Mouse (Mus musculus) adrenal gland, adult 18-20 months (tissue): ENCODE measurements around the gene Hpd. TPM values are rescaled to one million over a fixed set of nuclear protein-coding genes. Genes with fewer than 3 reads are reported as not detected.

Experiments
- DNase-seq, 2 experiments: peaks; one replicate each; pipeline ENCODE4 v3.0.0; 2021 to 2022; ENCODE audit warnings: low spot score in 2 of 2
- total RNA-seq, 2 experiments: library from RNA; stranded (reverse); gene quantifications; 1 replicate in 1 of 2; 2 replicates in 1 of 2; pipeline ENCODE4 v1.2.3; 2021

Gene Hpd
- total RNA-seq, 2 experiments from 2014 or later, result 1.2 to 3.6 TPM

DNA sequence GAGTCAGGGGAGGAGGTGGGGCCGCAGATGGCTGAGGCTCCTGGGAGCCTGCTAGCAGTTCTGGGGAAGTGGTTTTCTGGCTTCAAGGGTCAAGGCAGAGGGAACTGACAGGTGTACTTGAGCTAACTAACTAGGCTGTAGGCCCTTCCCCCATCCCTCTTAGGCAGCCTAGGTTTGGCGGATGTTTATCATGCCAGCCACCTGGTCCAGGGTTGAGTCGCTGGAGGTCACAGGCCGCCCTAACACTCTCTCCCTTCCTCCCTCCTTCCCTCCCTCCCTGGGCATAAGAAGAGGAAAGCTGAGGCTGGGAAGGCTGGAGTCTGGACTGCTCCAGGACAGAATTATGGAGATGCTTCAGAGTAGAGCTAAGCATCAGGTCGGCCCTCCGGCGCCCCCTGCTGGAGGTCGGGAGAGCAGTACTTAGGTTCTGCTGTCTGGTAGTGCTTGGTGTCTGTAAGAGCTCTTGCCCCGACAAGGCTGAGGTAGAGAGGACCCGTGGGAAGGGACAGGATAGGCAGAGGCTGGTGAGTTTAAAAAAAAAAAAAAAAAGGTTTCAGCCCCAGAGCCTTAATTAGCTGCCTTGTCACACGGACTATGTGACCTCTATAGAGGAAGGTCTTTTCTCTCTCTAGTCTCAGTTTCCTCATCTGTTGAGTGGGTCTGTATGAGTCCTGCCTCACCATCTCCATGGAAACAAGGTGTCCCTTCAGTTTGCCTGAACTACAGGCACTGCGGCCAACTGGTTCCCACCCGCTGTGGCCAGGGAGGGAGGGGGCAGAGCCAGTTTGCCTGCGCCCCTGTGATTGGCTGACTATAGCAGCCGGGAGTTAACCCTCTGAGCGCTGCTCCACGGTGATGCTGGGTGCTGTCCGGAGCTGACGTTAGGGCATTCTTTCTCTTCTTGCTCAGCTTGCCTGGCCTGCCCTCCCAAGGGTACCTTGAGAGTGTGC, 32.8 kb downstream of the Hpd start:
- peak; percentile 93 to 94 for DNase-seq

DNA sequence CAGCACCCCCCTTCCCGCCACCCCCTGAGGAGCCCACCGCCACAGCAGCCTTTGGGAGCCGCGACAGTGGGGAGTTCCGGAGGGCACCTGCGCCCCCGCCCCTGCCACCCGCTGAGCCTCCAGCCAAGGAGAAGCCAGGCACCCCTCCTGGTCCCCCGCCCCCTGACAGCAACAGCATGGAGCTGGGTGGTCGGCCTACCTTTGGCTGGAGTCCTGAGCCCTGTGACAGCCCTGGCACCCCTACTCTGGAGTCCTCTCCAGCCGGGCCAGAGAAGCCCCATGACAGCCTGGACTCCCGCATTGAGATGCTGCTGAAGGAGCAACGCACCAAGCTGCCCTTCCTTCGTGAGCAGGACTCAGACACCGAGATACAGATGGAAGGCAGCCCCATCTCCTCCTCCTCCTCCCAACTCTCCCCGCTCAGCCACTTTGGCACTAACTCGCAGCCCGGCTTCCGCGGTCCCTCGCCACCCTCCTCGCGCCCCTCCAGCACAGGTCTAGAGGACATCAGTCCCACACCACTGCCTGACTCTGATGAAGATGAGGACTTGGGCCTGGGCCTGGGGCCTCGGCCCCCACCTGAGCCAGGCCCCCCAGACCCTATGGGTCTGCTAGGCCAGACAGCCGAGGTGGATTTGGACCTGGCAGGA, 34.3 kb downstream of the Hpd start:
- DNase-seq, result no peak

DNA sequence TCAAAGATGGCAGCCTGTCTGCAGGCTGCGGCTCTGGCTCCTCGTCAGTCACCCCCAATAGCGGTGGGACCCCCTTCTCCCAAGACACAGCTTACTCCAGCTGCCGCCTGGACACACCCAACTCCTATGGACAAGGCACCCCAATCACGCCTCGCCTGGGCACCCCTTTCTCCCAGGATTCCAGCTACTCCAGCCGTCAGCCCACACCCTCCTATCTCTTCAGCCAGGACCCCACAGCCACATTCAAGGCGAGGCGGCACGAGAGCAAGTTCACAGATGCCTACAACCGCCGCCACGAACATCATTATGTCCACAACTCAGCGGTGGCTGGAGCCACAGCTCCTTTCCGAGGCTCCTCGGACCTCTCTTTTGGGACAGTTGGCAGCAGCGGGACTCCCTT, 35.0 kb downstream of the Hpd start:
- no peak for DNase-seq

DNA sequence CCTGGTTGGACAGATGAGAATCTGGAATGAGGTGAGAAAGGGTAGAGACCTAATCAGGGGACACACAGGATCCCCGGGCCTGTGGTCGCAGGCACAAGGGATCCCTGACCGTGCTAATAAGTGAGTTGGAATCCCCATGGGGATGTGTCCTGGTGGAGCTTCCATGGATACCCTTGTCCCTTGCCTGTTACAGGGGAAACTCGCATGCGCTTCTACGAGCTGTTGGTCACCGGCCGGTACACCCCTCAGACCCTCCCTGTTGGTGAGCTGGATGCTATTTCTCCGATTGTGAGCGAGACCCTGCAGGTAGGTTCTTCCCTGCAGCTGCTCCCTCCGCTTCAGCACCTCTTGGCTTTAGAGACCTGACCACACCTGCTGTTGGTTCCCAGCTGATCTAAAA, 36.2 kb downstream of the Hpd start:
- no peak for DNase-seq

DNA sequence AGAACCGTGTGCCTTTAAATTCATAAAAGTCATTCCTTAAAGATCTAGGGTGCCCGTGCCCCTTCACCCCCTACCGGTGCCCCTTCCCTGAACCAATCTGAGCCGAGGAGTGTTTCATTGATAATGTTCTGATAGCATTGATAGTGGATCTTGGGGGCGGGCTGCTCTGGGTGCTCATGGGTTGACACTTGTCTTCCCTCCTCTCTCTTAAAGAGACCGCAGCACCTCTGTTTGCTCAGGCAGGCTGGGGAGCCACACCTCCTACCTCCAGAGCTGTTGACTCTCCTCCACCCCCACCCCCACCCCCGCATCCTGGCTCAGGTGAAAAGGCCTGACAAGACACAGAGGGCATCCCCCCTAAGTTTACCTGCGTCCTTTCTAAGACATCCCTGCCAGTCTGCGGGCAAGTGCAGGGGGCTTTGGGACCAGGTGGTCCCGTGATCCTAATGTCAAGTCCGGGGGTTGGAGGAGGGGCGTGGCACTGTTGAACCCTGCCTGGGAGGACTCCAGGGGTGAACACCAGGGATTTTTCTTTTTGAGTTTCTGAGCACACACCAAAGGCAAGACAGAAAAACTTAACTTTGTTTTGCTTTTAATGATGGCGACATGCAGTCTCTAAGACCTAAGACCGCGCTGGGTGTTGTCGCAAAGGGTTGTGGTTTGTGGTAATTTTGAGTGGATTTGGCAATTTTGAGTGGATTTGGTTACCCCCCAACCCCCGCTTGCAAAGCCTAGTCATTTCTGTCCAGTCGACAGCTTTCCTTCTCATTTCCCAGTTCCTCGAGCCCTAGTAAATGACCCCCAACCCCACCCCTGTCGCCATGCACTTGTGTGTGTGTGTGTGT, 37.6 kb downstream of the Hpd start:
- DNase-seq, result no peak

DNA sequence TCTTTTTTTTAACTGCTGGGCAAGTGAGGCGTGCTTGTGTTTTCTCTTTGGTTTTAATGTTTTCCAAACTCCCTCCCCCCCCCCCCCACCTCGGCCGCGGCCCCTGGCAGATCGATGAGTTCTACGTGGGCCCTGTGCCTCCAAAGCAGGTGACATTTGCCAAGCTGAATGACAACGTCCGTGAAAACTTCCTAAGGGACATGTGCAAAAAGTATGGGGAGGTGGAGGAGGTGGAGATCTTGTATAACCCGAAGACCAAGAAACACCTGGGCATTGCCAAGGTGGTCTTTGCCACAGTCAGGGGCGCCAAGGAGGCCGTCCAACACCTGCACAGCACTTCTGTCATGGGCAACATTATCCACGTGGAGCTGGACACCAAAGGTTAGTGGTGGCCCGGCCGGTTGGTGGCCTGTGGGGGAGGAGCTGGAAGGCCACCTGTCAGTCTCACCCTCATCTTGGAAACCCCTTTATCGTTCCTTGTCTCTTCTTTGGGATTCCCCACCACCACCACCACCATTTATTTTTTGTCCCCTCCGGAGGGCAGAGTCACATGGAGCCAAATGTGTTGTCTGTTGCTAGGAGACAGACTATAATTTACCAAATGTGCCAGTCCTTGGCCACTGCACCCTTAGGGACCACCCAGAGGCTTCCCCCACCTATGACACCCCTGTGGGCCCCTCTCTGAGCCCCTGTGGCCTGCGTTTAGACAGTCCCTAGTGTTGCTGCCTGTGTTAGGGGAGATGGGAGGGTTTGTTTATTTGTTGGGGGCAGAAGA, 38.4 kb downstream of the Hpd start:
- DNase-seq, result no peak

DNA sequence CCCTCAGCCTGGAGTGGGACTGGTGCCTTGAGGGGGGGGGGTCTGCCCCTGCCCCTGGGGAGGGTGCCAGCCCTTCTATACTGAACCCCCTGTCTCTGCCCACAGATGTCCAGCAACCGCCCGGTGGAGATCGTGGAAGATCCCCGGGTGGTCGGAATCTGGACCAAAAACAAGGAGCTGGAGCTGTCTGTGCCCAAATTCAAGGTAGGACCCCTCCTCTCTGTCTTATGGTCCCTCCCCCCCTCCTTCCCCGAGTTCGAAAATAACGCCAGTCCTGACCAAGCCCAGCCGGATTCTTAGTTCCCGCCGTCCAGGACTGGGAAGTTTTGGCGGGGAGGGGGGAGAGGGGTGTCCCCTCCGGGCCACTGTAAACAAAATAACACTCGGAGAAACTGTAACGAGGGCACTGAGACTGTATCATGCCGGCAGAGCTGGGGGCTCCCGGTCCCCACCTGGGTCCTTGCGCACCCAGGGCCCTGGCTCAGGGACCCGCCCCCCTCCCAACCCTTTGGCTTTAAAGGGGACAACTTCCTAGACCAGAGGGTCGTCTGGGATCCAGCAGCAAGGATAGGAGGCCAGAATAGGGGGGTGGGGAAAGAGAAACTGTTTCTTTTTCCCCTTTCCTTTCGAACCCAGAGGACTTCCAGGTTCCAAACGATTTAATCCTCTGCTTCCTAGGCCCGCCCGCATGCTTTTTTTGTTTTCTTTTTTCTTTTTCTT, 39.1 kb downstream of the Hpd start:
- DNase-seq, result peak in 1 of 2 experiments; percentile 30

DNA sequence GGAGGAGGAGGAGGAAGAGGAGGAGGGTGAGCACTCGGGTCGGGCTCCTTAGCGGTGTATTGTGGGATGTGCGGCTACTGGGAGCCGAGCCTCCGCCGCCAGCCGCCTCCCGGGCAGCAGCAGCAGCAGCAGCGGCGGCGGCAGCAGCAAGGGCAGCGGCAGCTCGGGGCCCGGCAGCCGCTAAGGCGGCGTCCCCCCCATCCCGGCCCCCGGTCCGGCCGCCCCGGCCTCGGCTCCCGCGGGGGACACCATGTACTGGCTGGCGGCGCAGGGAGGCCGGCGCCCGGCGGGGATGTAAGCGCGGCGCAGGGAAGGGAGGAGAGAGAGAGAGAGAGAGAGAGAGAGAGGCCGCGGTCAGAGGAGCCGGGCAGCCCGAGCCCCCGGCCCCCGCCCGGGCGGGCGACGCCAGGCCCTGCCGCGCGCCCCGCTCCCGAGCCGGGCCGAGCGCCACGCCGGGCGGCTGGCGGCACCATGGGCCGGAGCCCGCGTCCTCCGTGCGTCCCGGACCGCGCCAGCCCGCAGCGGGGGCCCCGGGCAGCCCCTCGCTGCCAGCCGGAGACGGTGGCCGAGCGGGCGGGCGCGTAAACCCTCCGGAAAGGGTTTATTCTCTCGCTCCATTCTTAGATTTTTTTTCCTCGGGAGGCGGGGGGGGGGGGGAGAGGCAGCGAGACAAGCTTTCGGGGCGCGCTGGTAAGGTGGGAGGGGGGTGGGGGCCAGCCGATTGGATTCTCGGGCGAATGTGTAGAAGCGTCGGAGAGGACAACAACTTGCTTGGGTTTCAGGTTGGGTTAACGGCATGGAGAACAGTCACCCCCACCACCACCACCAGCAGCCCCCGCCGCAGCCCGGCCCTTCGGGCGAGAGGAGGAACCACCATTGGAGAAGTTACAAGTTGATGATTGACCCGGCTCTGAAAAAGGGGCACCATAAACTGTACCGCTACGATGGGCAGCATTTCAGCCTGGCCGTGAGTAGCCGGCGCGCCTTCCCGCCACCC, 40.1 kb downstream of the Hpd start, which contains the start of gene Setd1b:
Setd1b (plus strand) TSS at position 33 of the 997 bp plus-strand sequence.
- DNase-seq, result peak; percentile 50 to 66

DNA sequence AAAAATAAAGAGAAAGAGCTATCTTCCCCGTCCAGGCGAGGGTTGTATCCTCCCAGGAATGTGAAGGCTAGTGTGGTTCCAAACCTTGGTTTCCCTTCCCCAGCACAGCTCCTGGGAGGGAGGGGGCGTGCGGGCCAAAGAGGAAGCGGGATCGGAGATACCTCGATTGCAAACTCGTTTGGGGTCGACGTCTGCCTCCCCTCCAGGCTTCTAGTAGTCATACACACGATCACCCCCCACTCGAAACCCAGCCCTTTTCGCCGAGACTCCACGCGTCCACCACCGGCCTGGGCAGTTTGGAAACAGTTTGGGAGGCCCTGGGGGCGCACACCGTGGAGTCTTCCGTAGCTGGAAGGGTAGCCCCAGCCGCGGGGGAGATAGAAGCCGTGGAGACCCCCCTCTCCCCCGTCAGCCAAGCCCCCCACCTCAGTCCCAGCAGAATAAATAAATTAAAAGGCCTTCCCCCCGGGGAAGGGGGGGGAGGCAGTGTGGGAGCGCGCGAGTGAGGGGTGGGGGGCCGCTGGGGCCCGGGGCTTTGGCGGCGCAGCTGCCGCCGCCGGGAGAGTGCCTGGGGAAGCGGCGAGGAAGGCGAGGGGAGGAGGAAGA, 40.9 kb downstream of the Hpd start:
- DNase-seq, result peak; percentile 62 to 65

DNA sequence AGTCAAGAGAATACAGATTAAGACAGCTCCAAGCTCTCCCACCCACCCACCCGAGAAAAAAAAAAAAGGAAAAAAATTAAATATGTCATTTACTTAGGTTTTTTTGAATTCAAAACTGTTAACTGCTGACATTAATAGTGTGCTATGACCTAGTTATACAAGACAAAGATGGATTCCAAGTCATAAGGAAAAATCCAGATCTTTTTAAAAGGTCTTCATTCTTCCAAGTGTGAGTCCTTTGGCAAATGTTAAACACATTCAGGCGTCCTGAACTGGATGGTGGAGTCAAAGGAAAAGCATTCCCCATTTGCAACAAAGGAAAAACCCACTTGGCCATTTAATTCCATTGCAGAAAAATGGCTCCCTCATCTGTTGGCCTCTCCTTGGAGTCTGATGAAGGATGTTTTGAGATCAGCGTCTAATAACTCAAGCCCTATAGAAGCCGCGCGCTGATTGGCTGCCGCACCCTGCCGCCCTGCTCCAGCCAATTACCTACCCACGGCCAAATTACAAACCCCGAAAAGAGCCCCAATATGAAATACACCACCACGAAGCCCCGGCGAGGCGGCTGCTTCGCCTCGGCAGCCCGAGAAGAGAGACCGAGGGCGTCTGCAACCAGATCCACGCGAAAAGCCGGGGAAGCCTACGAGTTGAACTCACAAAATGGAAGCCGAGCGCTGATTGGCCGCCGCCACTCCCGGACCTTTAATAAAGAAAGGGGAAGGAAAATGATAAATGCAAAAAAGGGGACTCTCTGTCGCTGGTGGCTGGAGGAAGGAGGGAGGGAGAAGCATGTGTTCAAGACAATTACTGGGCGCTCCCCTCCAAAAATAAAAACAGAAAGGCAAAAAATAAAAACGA, 41.6 kb downstream of the Hpd start:
- peak; percentile 87 to 91 for DNase-seq

DNA sequence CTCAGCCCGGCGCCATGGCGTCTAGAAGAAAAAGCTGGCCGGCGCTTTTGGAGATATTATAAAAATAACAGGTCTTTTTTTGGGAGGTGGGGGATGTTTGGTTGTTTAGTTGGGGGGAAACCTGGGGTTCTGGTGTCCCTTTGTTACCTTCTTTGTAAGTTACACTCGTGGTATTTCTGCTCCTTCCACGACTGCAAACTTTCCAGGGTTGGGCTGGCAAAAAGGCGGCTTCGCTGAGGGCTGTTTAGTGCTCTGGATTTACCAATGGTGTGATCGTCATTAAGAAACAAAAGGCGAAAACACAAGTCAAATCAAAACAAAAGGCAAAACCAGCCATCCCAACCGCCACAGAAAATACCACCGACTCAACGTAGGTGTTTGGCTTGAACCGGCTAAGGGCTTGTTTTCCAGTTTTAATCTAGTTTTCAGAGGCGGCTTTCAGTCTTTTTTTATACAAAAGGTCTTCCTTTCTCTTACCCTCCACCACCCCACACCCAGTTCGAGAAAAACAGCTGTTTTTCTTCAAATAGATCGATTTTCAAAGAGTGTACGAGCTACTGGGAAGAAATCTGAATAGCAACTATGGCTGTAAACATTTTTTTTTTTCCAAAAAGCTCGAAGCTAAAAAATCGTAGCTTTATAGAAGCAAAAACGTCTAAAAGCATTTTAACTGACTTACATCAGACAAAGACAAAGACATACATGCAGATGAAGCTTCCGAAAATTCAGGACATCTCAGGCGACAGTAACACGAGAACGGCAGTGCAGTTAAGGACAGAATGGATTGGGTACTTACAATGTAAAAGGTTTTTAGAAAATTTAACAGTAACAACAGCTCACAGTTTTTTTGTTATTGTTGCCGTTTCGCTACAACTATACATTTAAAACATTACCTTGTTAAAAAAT, 42.6 kb downstream of the Hpd start:
- DNase-seq, result peak; percentile 35 to 44

DNA sequence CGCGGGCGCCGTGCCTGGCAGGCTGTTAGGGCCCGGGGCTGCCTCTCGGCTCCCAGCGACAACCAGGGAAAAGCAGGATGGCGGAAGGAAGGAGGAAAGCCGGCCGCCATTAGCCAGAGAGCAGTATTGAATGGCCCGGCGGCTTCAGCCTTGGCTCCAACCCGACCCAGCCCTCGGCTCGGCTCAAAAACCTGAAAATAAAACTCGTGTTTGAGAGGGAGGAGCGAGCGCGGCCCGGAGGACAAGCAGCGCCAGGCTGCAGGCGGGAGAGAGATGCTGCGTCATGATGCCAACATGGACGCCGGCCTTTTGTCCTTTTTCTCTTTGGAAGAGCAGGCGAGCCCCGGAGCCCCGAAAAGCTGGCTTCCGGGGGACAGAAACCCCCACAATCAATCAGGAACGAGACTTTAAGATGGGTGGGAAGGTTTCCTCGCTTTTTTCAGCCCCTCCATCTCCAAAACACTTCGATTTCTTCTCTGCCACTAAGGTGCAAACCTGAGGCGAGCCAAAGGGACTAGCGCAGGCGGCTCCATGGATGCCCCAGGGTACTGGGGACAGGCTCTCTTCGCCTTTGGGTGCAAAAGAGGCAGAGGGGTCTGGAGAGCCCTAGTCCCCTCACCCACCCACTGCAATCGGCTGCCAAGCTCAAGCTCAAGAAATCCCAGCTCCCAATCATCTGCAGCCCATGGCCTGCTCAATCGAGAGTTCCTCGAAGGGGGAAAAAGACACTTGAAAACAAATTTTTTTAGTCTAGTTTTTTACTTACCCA, 43.4 kb downstream of the Hpd start:
- peak; percentile 81 to 82 for DNase-seq

DNA sequence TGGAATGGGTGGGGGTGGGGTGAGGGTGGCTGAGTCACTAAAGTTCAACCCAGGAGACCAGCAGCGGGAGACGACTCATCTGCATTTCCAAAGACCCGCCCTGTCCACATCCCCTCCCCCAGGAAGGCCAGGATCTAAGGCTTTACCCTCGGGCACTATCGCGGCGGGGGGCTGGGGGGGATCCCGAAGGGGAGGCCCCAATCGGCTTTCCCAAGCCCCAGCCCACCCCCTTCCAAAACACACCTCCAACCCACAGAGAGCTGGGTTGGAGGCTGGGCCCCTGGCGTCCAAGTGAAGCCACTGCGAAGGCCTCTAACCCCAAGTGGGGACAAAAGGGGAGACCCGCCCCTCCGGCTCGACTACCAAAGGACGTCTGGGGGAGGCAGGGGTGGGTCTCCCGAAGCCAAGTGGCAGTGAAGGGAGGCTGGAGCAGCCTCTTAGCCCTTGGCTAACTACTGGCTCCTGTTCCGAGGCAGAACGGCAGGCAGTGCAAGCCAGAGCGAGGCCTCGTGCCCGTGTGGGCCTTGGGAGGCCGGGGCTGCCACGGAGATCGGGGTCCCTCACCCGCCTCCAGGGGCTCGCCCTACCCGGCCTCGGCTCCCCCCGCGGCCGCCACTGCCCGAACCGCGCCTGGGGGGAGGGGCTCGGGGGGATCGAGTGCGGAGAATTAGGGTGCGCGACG, 44.2 kb downstream of the Hpd start:
- DNase-seq, result peak; percentile 70 to 71

DNA sequence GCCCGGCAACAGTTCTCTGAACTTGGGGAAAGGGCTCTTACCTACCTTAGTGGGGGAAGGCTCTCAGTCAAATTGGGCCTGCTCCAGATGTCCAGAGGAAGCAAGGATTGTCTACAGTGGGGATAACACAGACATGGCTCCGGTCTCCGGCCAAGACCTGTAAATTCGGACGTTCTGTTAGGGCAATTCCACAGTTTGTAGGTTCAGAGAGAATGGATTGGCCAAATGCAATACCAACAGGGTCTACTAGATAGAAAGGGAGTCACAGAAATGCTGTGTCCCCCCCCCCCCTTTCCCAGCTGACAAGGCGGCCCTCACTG, 44.7 kb downstream of the Hpd start:
- DNase-seq, result no peak
